Mouse (Mus musculus): Measurements from ENCODE around the gene Jpt1. TPM values are rescaled to one million over a fixed set of nuclear protein-coding genes. Genes with fewer than 3 reads are reported as not detected.

Gene Jpt1
- polyA plus RNA-seq (2012; rRNA removed): 141 and 165 TPM in 2 replicates

DNA sequence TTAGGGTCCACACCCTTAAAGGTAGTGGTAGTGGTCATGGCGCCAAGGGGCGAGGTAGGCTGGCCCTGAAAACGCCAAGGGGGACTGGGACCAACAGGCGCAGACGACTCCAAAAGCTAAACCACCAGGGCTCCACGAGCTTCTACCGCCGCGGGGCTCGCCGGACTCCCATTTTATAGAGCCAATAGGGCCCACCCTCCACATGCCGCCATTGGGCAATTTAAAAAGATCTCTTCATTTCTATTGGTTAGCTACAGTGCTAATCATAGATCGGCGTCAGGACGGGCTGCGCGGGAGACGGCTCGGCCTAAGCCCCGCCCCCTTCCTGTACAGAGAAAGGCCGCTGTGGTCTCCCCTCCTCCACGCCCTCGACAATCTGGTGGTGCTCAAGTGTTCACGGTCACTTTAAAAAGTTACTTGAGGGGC, at the start of gene Jpt1:
TSS of gene Jpt1 (minus strand) at position 150 of the 426 bp plus-strand sequence.

DNA sequence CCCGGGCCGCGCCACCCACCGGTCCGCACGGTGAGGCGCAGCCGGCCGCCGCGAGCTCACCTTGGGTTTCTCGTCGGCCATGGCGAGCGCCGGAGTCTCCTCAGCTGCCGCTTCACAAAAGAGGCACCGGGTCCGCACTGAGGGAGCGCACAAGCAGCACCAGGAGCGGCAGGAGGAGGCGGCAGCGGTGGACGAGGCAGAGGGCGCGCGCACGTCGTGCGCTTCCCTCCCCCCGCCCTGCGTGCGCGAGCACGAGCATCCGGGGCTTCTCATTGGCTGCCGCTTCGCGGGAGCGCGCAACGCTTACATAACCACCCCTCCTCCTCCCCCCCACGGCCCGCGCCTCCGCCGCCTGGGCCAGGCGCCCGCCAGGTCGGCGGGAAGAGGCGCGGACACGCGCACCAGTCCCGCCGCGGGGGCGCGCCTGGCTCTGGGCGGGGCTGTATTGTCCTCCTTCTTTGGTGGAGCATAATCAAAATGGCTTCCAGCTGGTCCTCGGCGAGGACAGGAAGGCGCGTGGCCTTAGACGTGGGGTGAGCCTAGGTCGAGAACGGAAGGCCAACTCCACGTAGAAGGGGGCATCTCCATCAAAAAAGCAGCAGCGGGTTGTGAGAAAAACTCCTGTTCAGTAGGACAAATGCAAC, 22.0 kb upstream of the Jpt1 start, which contains the start of gene Sumo2:
TSS of gene Sumo2 (minus strand) at position 239 of the 644 bp plus-strand sequence.

DNA sequence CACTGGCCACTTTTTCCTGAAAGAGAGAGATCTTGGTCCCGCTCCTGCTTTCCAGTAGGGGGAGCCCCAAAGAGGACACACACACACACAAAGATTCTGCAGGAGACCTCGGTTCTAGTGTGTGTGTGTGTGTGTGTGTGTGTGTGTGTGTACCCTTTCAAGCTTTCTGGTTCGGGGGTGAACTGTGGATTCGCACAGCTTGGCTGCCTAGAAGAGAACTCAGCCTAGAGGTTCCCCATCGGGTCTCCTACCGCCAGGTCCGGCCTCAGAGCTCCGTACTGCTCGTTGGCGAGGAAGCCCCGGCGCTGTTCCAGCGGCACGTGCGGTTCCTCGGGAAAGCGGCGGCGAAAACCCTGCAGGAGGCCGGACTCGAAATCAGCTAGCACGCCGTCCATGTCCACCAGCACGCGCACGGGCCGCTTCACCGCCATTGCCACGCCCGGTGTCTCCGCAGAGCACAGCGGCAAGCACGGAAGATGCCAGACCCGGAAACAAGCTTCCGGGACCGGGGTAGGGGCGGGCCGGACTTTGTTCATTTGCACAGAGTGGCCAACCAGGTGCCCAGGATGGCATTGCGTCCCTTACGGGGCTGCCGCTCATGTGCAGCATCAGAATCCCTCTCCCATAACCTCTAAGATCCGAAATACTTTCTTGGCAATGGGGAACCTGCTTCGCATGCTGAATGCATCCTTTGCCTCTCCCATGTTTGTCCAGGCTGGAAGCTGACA, 22.7 kb downstream of the Jpt1 start, which contains the start of gene Nt5c:
TSS of gene Nt5c (minus strand) at position 507 of the 728 bp plus-strand sequence.

DNA sequence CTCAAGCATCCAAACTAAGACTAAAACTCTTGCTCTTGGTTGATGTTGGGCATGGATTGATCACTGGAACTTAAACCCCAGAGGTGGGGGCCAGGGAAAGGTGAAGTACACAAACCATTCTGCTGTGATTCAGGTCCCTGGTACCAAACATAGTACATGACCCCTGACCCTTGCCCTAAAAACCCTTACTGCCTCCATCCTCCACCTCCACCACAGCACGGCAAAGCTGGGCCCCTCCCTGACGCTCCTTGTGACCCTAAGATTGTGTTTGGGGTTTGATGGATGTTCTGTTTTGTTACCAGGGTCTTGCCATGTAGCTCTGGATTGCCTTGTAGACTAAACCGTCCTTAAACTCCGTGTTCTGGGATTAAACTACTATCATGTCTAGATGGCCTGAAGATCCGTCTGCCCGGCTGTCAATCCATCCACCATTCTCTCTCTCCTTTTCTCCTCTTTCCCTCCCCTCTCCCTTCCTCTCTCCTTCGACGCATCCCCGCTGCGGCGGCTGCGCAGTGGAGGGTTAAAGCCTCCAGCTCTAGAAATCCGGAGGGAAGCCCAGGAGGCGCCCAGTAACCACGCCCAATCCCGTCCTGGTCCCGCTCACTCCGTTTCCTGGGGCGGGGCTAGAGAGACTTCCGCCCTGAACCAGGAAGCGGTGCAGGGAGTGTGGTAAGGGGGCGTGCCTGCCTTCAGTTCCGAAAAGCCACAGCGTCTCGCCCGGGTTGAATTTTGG, 39.0 kb downstream of the Jpt1 start, which contains the start of gene Armc7:
TSS of gene Armc7 (plus strand) at position 643 of the 733 bp plus-strand sequence.

DNA sequence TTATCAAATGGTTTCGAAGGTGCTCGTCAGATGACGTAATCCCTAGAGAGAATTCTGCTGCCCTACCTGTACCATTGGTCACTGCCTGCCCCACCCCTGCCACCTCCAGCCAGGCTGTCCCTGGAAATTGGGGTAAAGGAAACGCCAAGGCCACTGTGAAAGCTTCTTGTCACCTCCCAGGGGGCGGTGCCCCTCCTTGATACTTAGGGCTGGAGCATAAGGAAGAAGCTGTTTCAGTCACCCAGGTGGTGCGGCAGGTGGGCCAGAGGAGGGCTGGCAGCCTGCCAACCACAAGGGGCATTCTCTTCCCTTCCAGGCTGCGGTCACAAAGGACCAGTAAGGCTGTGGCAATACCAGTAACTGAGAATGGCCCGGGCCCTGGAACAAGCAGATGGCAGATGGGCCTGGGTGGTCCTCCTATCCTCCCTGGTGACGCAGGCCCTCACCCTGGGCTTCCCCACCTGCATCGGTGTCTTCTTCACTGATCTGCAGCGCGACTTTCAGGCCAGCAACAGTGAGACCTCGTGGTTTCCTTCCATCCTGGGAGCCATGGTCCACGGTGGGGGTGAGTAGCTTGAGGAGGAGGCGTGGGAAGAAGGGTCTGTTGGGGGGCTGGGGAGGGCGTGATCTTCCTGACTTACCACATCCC, 51.8 kb downstream of the Jpt1 start, which contains the start of gene Slc16a5:
TSS of gene Slc16a5 (plus strand) at position 232 of the 649 bp plus-strand sequence.

Other genes with a start within 250 kb of the Jpt1 start
- gene Grin2c, start 247.1 kb downstream of the Jpt1 start, polyA plus RNA-seq (2012; rRNA removed): 0.12 and 0.20 TPM in 2 replicates
- gene Fdxr, start 237.3 kb downstream of the Jpt1 start, polyA plus RNA-seq (2012; rRNA removed): 12.0 and 14.4 TPM in 2 replicates
- gene Fads6, start 216.7 kb downstream of the Jpt1 start, polyA plus RNA-seq (2012; rRNA removed): 6.1 and 6.9 TPM in 2 replicates
- not detected in 2 replicates for gene Otop2, start 207.2 kb downstream of the Jpt1 start, polyA plus RNA-seq (2012; rRNA removed)
- gene Ush1g, start 192.3 kb downstream of the Jpt1 start, polyA plus RNA-seq (2012; rRNA removed): 0.05 and 0.07 TPM in 2 replicates
- not detected in 2 replicates for gene Otop3, start 179.7 kb downstream of the Jpt1 start, polyA plus RNA-seq (2012; rRNA removed)
- gene Hid1, start 146.6 kb downstream of the Jpt1 start, polyA plus RNA-seq (2012; rRNA removed): 0.57 and 0.70 TPM in 2 replicates
- gene Cdr2l, start 132.5 kb downstream of the Jpt1 start, polyA plus RNA-seq (2012; rRNA removed): 1.4 and 1.5 TPM in 2 replicates
- gene Mrpl58, start 110.6 kb downstream of the Jpt1 start, polyA plus RNA-seq (2012; rRNA removed): 38.7 and 39.5 TPM in 2 replicates
- 362 and 391 TPM in 2 replicates for gene Atp5h, start 94.4 kb downstream of the Jpt1 start, polyA plus RNA-seq (2012; rRNA removed)
- 6.4 and 6.8 TPM in 2 replicates for gene Kctd2, start 94.3 kb downstream of the Jpt1 start, polyA plus RNA-seq (2012; rRNA removed)
- 0.05 TPM in 2 replicates for gene Trim80, start 73.8 kb downstream of the Jpt1 start, polyA plus RNA-seq (2012; rRNA removed)
- gene Slc16a5, start 51.9 kb downstream of the Jpt1 start, polyA plus RNA-seq (2012; rRNA removed): 0.05 TPM in 1 of 2 replicates, not detected in the other
- 1.8 and 2.2 TPM in 2 replicates for gene Armc7, start 38.7 kb downstream of the Jpt1 start, polyA plus RNA-seq (2012; rRNA removed)
- gene Nt5c, start 22.5 kb downstream of the Jpt1 start, polyA plus RNA-seq (2012; rRNA removed): 26.9 and 30.1 TPM in 2 replicates
- 206 and 228 TPM in 2 replicates for gene Sumo2, start 21.9 kb upstream of the Jpt1 start, polyA plus RNA-seq (2012; rRNA removed)
- gene Nup85, start 50.0 kb upstream of the Jpt1 start, polyA plus RNA-seq (2012; rRNA removed): 103 and 121 TPM in 2 replicates
- 23.4 and 26.4 TPM in 2 replicates for gene Mrps7, start 89.5 kb upstream of the Jpt1 start, polyA plus RNA-seq (2012; rRNA removed)
- 8.0 and 9.9 TPM in 2 replicates for gene Gga3, start 89.7 kb upstream of the Jpt1 start, polyA plus RNA-seq (2012; rRNA removed)
- gene Mif4gd, start 98.6 kb upstream of the Jpt1 start, polyA plus RNA-seq (2012; rRNA removed): 23.5 and 27.8 TPM in 2 replicates
- 9.3 and 9.9 TPM in 2 replicates for gene Slc25a19, start 113.9 kb upstream of the Jpt1 start, polyA plus RNA-seq (2012; rRNA removed)
- 21.8 and 24.1 TPM in 2 replicates for gene Grb2, start 194.2 kb upstream of the Jpt1 start, polyA plus RNA-seq (2012; rRNA removed)

All from liver, embryonic 14 days (tissue).